Mouse (Mus musculus) liver, adult 2 months (tissue): ENCODE measurements at regions not wholly inside any gene's neighbourhood (a gene's known extent, or its start where the extent isn't known, plus 50 kb on each side); places are given as distances from the start of the nearest gene placed in this dataset.
A peak's percentile ranks its signal among the peaks of the same experiment; 100 is the strongest.

Source experiments
- DNase-seq: peaks from one replicate; pipeline ENCODE4 v3.0.0-alpha.2; 2011; ENCODE audit warnings: low read depth, low spot score; ENCODE audit errors: extremely low read depth
- H3K27ac ChIP-seq: fragments of 200-500 bp; replicated peaks from 2 replicates; pipeline ENCODE4 v1.5.1; 2012; ENCODE audit warnings: low read depth, mild to moderate bottlenecking, control low read depth, inconsistent platforms, low read length; ENCODE audit not compliant: insufficient read depth
- H3K27me3 ChIP-seq: fragments of 200-500 bp; 2 replicates; pipeline ENCODE4 v1.6.1; 2012; ENCODE audit warnings: mild to moderate bottlenecking, moderate library complexity, low read length, inconsistent platforms; ENCODE audit not compliant: control insufficient read depth, insufficient read depth
- H3K36me3 ChIP-seq: fragments of 200-500 bp; 2 replicates; pipeline ENCODE4 v1.6.1; 2012; ENCODE audit warnings: low read length, inconsistent platforms; ENCODE audit not compliant: control insufficient read depth, insufficient read depth
- H3K4me1 ChIP-seq: fragments of 200-500 bp; 2 replicates; pipeline ENCODE4 v1.6.1; 2011; ENCODE audit warnings: low read length; ENCODE audit not compliant: control insufficient read depth, insufficient read depth
- H3K4me3 ChIP-seq: fragments of 200-500 bp; 2 replicates; pipeline ENCODE4 v1.5.1; 2011; ENCODE audit warnings: low read depth, mild to moderate bottlenecking, control low read depth, low read length, moderate library complexity; ENCODE audit not compliant: insufficient read depth
- H3K79me2 ChIP-seq: fragments of 200-500 bp; 2 replicates; pipeline ENCODE4 v1.6.1; 2012; ENCODE audit warnings: inconsistent platforms, mild to moderate bottlenecking, low read length, moderate library complexity; ENCODE audit not compliant: control insufficient read depth, insufficient read depth
- H3K9ac ChIP-seq: fragments of 200-500 bp; 2 replicates; pipeline ENCODE4 v1.6.1; 2012; ENCODE audit warnings: low read depth, mild to moderate bottlenecking, control low read depth, inconsistent platforms, low read length
- CTCF ChIP-seq: fragments of 200-500 bp; IDR thresholded peaks from 2 replicates; pipeline ENCODE4 v1.5.1; 2011; ENCODE audit warnings: low read depth, low read length, control low read depth
- POLR2A ChIP-seq: fragments of 200-500 bp; IDR thresholded peaks from 2 replicates; pipeline ENCODE4 v1.6.1; 2011; ENCODE audit warnings: low read length, control low read depth; ENCODE audit not compliant: insufficient read depth; ENCODE audit errors: extremely low read depth
- WGBS: fragments of 180-500 bp; shearing (Covaris S2); methylation state at CpG from one replicate; pipeline ENCODE4 v1.1.7; 2018; 5-methylcytosine and 5-hydroxymethylcytosine counted together

DNA sequence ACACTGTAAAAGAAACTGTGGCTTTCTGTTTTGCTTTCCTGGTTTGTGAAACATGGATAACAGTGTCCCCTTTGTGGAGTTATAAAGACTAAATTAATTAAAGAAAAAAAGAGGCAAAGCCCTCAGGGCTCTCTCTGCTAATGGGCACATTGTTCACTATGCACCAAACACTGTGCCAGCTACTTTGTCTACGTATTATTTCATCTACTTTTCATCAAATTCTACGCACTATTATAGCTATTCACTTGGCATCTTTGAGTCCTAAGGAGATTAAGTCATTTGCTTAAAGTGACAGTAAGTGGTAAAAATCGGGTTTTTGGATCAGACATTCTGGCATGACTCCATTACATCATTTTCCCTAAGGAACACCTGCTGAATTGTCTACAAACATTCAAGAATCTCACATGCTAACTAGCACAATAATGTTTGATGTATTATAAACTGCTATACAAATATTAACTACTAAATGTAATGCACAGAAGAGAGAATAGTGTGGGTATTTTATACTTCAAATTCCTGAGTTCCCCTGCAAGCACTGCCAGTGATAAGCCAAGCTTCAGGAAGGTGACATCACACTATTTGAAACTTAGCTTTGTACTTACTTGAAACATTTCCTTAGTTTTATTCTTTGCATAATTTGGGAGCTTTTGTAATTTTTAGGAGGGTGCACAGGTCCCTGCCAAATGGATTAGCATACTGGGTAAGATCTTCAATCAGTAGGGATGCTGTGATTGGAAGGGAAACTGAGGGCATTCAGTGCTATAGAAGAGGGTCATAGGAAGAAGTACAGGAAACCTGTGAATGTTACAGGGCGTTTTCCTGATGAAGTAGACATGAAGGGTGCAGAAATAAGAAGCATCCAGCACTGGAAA, 504.7 kb upstream of the Sel1l start:
- H3K27me3 ChIP-seq, result no peaks in the 10 kb centered on the region
- no peaks in the 10 kb centered on the region for H3K36me3 ChIP-seq
- WGBS, result 53% methylated on average over 4 of the region's 4 CpGs
- H3K4me3 ChIP-seq, result no peak overlapping the region
- H3K4me1 ChIP-seq, result no peaks in the 10 kb centered on the region
- no peak for DNase-seq
- H3K27ac ChIP-seq, result no peak overlapping the region
- TF ChIP-seq CTCF (no peak), POLR2A (no peak)
- H3K9ac ChIP-seq, result no peak overlapping the region
- no peaks in the 10 kb centered on the region for H3K79me2 ChIP-seq

DNA sequence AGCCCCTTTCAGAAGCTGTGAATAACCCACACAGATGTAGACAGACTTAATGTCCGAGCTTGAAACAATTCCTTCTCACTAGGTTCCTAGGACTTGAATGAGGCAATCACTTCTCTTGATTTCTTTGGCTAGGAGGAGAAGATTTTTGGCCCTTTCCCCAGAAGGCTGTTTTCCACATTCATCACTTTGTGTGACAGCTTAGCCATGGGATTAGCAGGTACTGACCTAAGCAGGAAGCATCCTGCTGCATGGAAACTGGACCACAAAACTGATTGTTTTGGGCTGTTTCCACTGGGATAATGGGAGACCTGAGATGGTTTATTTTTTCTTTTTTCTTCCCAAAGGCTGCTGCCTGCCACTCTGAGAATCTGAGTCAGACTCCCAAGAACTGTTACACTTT, 469.3 kb upstream of the Sel1l start:
- DNase-seq, result no peak
- 60% methylated on average over 1 of the region's 1 CpGs for WGBS
- TF ChIP-seq CTCF (no peak), POLR2A (no peak)

DNA sequence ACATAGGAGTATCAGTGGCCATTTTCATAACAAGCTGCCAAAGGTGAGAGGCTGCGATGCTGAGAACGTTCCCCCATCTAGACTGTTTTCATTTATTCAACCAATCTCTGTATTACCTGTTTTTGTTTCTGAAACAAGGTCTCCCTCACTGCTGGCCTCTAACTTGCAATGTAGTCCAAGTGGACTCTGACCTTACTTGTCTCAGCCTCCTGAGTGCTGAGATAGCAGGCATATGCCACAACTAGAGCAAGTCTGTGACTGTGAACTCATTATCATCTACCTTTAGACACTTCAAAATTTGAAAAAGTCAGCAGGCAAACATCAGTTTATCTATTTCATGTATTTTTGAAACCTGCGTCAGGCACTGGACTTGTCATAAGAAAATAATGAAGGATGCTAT, 468.7 kb upstream of the Sel1l start:
- WGBS, result 88% methylated on average over 3 of the region's 3 CpGs
- H3K27ac ChIP-seq, result no peak overlapping the region
- H3K36me3 ChIP-seq, result no peaks in the 10 kb centered on the region
- no peak overlapping the region for H3K9ac ChIP-seq
- no peaks in the 10 kb centered on the region for H3K27me3 ChIP-seq
- H3K79me2 ChIP-seq, result no peaks in the 10 kb centered on the region
- H3K4me3 ChIP-seq, result no peak overlapping the region
- TF ChIP-seq CTCF (no peak), POLR2A (no peak)
- H3K4me1 ChIP-seq, result no peaks in the 10 kb centered on the region
- DNase-seq, result no peak

More for the DNA sequence above, 469.3 kb upstream of the Sel1l start:
- no peaks in the 10 kb centered on the region for H3K27me3 ChIP-seq
- H3K4me3 ChIP-seq, result no peak overlapping the region
- no peaks in the 10 kb centered on the region for H3K79me2 ChIP-seq
- H3K36me3 ChIP-seq, result no peaks in the 10 kb centered on the region
- no peak overlapping the region for H3K9ac ChIP-seq
- no peak overlapping the region for H3K27ac ChIP-seq
- no peaks in the 10 kb centered on the region for H3K4me1 ChIP-seq

DNA sequence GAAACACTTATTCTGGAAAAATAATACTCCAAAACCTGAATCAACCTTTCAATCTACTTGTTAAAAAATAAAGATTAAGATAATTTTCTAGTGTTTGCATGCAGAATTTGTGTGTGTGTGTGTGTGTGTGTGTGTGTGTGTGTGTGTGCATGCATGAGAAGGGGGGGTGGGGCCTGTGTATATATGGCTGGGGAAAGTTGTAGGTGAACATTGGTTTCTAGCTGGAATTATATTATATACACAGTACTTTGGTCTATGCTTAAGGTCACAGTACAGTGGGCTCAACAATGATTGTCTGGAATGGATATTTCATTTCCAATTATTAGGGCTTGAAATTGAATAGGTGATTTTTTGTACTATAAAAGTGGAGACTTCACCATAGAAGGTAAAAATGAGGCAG, 467.3 kb upstream of the Sel1l start:
- no peak for TF ChIP-seq POLR2A
- no peak for TF ChIP-seq CTCF
- DNase-seq, result no peak
- H3K4me1 ChIP-seq, result no peaks in the 10 kb centered on the region
- no peaks in the 10 kb centered on the region for H3K79me2 ChIP-seq
- no peak overlapping the region for H3K27ac ChIP-seq
- no peak overlapping the region for H3K9ac ChIP-seq
- no peak overlapping the region for H3K4me3 ChIP-seq
- H3K36me3 ChIP-seq, result no peaks in the 10 kb centered on the region
- no peaks in the 10 kb centered on the region for H3K27me3 ChIP-seq

DNA sequence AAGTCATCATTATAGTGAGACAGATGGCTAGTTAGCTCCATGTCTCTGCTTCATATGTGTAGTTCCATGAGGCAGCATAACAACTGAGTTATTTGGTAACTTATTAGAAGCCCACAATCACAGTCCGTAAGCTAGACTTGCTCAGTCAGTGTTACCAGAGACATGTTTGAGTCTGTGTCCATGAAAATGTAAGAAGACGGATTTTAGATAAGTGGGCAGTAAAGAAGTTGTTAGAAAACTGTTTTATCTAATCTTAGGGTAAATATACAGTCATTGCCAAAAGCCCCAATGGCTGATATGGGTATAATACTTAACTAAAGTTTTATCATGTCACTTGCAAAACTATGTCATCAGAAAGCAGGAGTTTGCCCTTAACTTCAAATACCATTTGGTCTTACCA, 466.9 kb upstream of the Sel1l start:
- H3K4me1 ChIP-seq, result no peaks in the 10 kb centered on the region
- H3K36me3 ChIP-seq, result no peaks in the 10 kb centered on the region
- no peak for TF ChIP-seq CTCF
- no peak for TF ChIP-seq POLR2A
- 49% methylated on average over 2 of the region's 2 CpGs for WGBS
- no peak overlapping the region for H3K9ac ChIP-seq
- H3K4me3 ChIP-seq, result no peak overlapping the region
- H3K27me3 ChIP-seq, result no peaks in the 10 kb centered on the region
- no peak for DNase-seq
- no peaks in the 10 kb centered on the region for H3K79me2 ChIP-seq
- H3K27ac ChIP-seq, result no peak overlapping the region

DNA sequence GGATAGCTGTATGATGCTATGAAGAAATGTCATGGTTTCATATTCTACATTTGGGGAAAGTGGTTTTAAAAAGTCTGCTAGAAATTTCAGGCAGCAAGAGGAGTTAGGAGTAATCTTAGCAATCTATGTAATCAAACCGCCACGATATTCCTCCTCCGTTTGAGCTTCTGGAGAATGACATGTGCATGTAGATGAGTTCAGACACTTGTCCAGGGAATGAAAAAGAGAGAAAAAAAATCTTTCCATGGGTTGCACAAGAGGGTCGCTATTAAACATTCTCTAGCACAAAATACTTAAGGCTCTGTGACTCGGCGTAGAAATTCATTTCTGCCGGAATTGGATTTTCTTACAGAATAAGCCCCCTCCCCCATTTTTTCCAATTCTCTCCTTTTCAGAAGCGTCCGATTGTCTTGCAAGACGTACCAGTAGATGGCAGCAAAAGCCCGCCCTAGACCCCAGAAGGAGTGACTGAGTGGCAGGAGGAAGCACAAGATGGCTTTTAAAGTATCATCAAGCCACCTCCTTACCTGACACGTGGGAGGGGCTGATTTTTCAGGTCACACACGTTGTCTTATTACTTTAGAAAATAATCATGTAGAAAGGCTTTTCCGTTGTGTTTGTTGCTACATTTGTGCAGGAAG, 454.1 kb upstream of the Sel1l start:
- Histone ChIP-seq H3K27me3 (no peaks in the 10 kb centered on the region), H3K79me2 (no peaks in the 10 kb centered on the region), H3K4me1 (no peaks in the 10 kb centered on the region), H3K36me3 (no peaks in the 10 kb centered on the region), H3K9ac (no peak overlapping the region), H3K4me3 (no peak overlapping the region), H3K27ac (no peak overlapping the region)
- no peak for TF ChIP-seq CTCF
- TF ChIP-seq POLR2A, result no peak
- DNase-seq, result peak; percentile 1
- WGBS, result 30% methylated on average over 14 of the region's 14 CpGs
